Mouse (Mus musculus) neural tube, embryonic 13.5 days (tissue): ENCODE measurements around the gene Mars2. TPM values are rescaled to one million over a fixed set of nuclear protein-coding genes. Genes with fewer than 3 reads are reported as not detected.

ENCODE experiments used
- ATAC-seq: fragments of 200-750 bp; cut with Nextera tagmentation; 2 replicates; pipeline ENCODE4 v1.8.0; 2017; ENCODE audit warnings: low read depth, mild to moderate bottlenecking, moderate TSS enrichment, moderate library complexity
- H3K27ac ChIP-seq: fragments of 300-500 bp; sonication (generic); replicated peaks from 2 replicates; pipeline ENCODE4 v1.5.1; 2015; ENCODE audit warnings: moderate library complexity, mild to moderate bottlenecking, inconsistent platforms
- H3K27me3 ChIP-seq: fragments of 300-500 bp; sonication (generic); 2 replicates; pipeline ENCODE4 v1.6.1; 2015; ENCODE audit warnings: mild to moderate bottlenecking, inconsistent platforms
- H3K36me3 ChIP-seq: fragments of 300-500 bp; sonication (generic); 2 replicates; pipeline ENCODE4 v1.6.1; 2015; ENCODE audit warnings: mild to moderate bottlenecking, inconsistent platforms
- H3K4me1 ChIP-seq: fragments of 300-500 bp; sonication (generic); replicated peaks from 2 replicates; pipeline ENCODE4 v1.6.1; 2015; ENCODE audit warnings: inconsistent platforms
- H3K4me2 ChIP-seq: fragments of 300-500 bp; sonication (generic); 2 replicates; pipeline ENCODE4 v1.6.1; 2015; ENCODE audit warnings: inconsistent platforms, mild to moderate bottlenecking, moderate library complexity
- H3K4me3 ChIP-seq: fragments of 300-500 bp; sonication (generic); 2 replicates; pipeline ENCODE4 v1.5.1; 2015; ENCODE audit warnings: mild to moderate bottlenecking, inconsistent platforms
- H3K9ac ChIP-seq: fragments of 300-500 bp; sonication (generic); 2 replicates; pipeline ENCODE4 v1.6.1; 2015; ENCODE audit warnings: moderate library complexity, mild to moderate bottlenecking, inconsistent platforms
- H3K9me3 ChIP-seq: fragments of 300-500 bp; sonication (generic); 2 replicates; pipeline ENCODE4 v1.6.1; 2016; ENCODE audit warnings: inconsistent platforms
- WGBS: fragments of 180-500 bp; shearing (Covaris S2); methylation state at CpG from one replicate; pipeline ENCODE4 v1.1.7; 2015; 5-methylcytosine and 5-hydroxymethylcytosine counted together
- polyA plus RNA-seq: library from polyadenylated mRNA; unstranded; fragments of >200 nt; fragmentation: Nextera tagmentation; extraction: Ambion mirVana; gene quantifications from 2 replicates; pipeline ENCODE4 v1.2.1, GENCODE M21; 2015

Gene Mars2
- polyA plus RNA-seq, result 2.4 and 2.6 TPM in 2 replicates

- Histone ChIP-seq H3K4me2 (peak within 1 kb of the TSS; percentile 97), H3K27ac (peak within 1 kb of the TSS; percentile 86), H3K9ac (peak within 1 kb of the TSS; percentile 85), H3K4me1 (peaks cover 44% of the 10 kb centered on the region), H3K9me3 (no peaks in the 10 kb centered on the region), H3K4me3 (peak within 1 kb of the TSS; percentile 89), H3K27me3 (no peaks in the 10 kb centered on the region), H3K36me3 (no peaks in the 10 kb centered on the region)
- peak; percentile 99 for ATAC-seq
- WGBS, result under 1% methylated on average over 81 of the region's 82 CpGs
These were observed at the start of gene Mars2 for GRCm38 (mm10) chr1:55236890-55237642. TSS of gene Mars2 (plus strand) at chr1:55237177.

DNA sequence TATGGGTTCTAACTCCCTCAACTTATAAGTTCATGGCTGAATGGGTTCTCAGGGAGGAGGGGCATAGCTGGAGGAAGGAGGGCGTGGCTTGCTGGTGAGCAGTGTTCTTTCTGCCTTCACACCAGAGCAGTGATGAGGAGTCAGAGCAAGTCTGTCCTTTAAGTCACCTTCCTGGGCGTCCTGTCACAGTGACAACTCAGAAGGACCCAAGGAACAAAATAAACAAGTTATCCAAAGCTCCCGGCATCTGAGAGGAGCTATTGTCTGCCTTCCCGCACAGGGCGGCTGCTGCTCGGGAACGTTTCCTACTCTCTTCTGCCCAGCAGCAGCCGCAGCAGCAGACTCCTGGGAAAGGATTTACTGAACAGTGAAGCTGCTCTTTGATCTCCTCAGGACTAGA lies 45.0 kb upstream of the Mars2 start:
- ATAC-seq, result no peak
- H3K4me3 ChIP-seq, result peak overlapping the region; percentile 20
- H3K36me3 ChIP-seq, result no peaks in the 10 kb centered on the region
- no peaks in the 10 kb centered on the region for H3K27me3 ChIP-seq
- H3K27ac ChIP-seq, result no peak overlapping the region; the same call in 1 of the 2 replicates
- H3K4me1 ChIP-seq, result peaks cover 25% of the 10 kb centered on the region
- WGBS, result 28% methylated on average over 8 of the region's 8 CpGs
- peak overlapping the region; percentile 43 for H3K4me2 ChIP-seq
- peak overlapping the region; percentile 32; the same call in 1 of the 2 replicates for H3K9ac ChIP-seq
- H3K9me3 ChIP-seq, result no peaks in the 10 kb centered on the region

DNA sequence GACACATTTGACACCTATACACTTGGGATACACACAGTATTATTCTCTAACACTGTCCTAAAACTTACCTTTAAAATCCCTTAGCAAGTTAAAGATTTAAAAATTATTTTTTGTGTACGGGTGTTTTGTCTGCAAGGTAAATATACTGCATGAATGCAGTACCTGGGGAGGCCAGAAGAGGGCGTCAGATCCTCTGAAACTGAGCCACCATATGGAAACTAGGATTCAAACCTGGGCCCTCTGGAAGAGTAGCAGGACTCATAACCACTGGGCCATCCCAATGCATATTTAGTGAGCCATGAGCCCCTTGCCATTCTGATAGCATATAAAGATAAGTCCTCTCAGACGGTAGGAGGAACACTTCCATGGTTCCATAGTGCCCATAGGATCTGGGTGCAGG lies 44.2 kb upstream of the Mars2 start:
- Histone ChIP-seq H3K9me3 (no peaks in the 10 kb centered on the region), H3K4me2 (no peak overlapping the region), H3K4me1 (peaks cover 25% of the 10 kb centered on the region), H3K4me3 (no peak overlapping the region), H3K27me3 (no peaks in the 10 kb centered on the region), H3K9ac (no peak overlapping the region), H3K27ac (peak overlapping the region; percentile 53), H3K36me3 (no peaks in the 10 kb centered on the region)
- ATAC-seq, result no peak
- 53% methylated on average over 3 of the region's 3 CpGs for WGBS

DNA sequence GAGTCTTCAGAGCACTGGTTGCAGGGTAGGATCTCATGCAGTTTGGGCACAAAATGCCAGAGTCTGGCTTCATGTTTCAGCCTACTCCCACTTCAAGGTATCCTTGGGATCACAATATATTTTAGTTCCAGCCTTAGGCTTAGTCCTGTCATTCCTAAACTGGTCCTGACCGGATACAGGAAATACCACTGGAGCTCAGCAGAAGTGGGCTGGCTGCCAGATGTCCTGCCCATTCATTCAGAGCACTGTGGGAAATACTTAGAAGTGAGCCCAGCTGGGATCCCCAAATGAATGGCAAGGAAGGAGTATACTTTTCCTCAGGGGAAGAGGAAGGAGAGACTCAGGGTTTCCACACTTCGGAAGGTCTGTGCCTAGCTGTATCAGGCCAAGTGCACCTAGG lies 43.7 kb upstream of the Mars2 start:
- WGBS, result 24% methylated on average over 2 of the region's 2 CpGs
- peak overlapping the region; percentile 53 for H3K27ac ChIP-seq
- ATAC-seq, result peak; percentile 52

GRCm38 (mm10) chr1:55194064-55194915 lies 42.7 kb upstream of the Mars2 start:
- H3K27ac ChIP-seq, result 0 out of 2 replicates have a peak overlapping the region, but pooled peaks have one; percentile 5
- no peak overlapping the region for H3K4me3 ChIP-seq
- WGBS, result 33% methylated on average over 19 of the region's 19 CpGs
- H3K4me2 ChIP-seq, result peak overlapping the region; percentile 36
- H3K36me3 ChIP-seq, result no peaks in the 10 kb centered on the region
- H3K4me1 ChIP-seq, result peaks cover 25% of the 10 kb centered on the region
- no peaks in the 10 kb centered on the region for H3K9me3 ChIP-seq
- H3K9ac ChIP-seq, result 0 out of 2 replicates have a peak overlapping the region, but pooled peaks have one; percentile 8
- ATAC-seq, result no peak
- no peaks in the 10 kb centered on the region for H3K27me3 ChIP-seq

More for the DNA sequence above, 43.7 kb upstream of the Mars2 start:
- Histone ChIP-seq H3K4me1 (peaks cover 25% of the 10 kb centered on the region), H3K4me2 (no peak overlapping the region), H3K9ac (no peak overlapping the region), H3K27me3 (no peaks in the 10 kb centered on the region), H3K36me3 (no peaks in the 10 kb centered on the region), H3K4me3 (no peak overlapping the region), H3K9me3 (no peaks in the 10 kb centered on the region)

GRCm38 (mm10) chr1:55195021-55195420 lies 42.0 kb upstream of the Mars2 start:
- no peak overlapping the region for H3K4me3 ChIP-seq
- no peak overlapping the region for H3K9ac ChIP-seq
- no peak for ATAC-seq
- peaks cover 25% of the 10 kb centered on the region for H3K4me1 ChIP-seq
- no peaks in the 10 kb centered on the region for H3K9me3 ChIP-seq
- no peaks in the 10 kb centered on the region for H3K36me3 ChIP-seq
- 63% methylated on average over 4 of the region's 4 CpGs for whole genome bisulfite sequencing
- no peak overlapping the region for H3K4me2 ChIP-seq
- H3K27ac ChIP-seq, result no peak overlapping the region
- no peaks in the 10 kb centered on the region for H3K27me3 ChIP-seq

DNA sequence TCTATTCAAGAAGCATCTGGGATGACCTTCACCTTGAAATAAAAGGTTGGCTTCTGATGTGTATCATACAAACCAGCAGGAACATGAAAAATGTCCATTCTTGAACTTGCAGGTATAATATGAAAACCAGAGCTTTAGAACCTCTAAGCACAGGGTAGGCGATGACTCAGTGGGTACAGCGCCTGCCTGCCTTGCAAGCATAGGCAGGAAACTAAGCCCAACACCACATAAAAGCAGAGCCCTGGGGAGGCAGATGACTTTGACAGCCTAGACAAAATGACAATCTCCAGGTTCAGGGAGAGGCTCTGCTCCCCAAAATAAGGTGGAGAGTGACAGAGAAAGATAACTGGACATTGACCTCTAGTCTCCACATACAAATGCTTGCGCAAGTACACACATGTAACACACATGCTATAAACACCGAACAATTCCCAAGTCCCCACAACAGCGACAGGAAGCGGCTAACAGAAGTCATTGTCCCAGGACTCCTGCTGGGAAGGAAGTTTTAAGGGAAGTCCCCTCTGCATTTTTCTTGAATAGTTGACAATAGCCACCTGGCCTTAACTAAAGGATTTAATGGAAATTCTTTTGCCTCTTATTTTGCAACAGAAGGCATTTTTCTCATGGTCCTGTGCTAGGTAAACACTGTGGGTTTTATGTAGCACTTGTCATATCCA lies 40.5 kb upstream of the Mars2 start:
- Histone ChIP-seq H3K4me2 (no peak overlapping the region), H3K9me3 (no peaks in the 10 kb centered on the region), H3K9ac (no peak overlapping the region), H3K4me1 (peaks cover 25% of the 10 kb centered on the region), H3K4me3 (no peak overlapping the region), H3K27ac (no peak overlapping the region), H3K36me3 (no peaks in the 10 kb centered on the region), H3K27me3 (no peaks in the 10 kb centered on the region)
- 41% methylated on average over 6 of the region's 6 CpGs for WGBS
- ATAC-seq, result no peak

- WGBS, result 16% methylated on average over 3 of the region's 3 CpGs
- H3K36me3 ChIP-seq, result no peaks in the 10 kb centered on the region
These were observed 38.3 kb upstream of the Mars2 start for GRCm38 (mm10) chr1:55198719-55199118.

DNA sequence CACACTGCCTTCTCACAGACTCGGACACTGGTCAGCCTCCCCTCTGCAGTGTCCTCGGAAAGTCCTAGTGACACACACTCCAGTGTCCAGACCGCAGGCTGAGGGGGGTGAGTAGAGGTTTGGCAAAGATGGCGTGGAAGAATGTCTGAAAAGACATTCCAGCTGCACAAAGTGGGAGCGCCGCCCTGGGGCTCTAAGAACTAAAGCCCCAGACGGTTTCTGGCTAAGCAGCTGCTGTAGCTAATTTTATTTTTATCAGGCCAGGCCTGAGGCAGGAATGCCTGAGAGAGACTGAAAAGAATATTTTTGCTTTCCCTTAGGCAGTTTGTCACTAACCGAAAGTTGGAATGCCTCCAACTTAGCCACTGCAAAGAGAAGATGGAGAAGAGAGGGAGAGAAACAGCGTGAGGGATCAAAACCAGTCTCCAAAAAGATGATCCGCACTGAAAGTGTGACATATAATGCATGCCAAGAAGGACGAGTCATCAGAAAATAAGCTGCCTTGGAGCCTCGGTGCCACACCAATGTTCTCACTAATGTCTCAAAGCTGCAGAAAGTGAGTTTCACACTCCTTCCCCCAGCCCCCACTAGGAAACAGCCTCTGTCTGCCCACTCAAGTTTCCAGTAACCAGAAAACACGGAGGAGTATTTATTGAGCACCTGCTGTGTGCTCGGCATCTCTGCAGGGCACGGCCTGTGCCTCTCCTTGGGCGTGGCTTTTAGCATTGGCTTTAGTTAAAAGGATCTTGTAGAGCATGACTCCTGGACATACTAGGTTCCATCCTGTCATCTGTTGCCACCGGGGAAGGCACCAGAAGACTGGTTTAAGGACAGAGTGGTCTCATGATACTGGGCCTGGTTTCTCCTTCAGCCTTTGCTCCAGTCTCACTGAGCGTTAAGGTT lies 34.9 kb upstream of the Mars2 start:
- Histone ChIP-seq H3K36me3 (no peaks in the 10 kb centered on the region), H3K4me2 (no peak overlapping the region), H3K27ac (no peak overlapping the region), H3K4me1 (peaks cover 18% of the 10 kb centered on the region; the same call in 1 of the 2 replicates), H3K9ac (no peak overlapping the region), H3K27me3 (no peaks in the 10 kb centered on the region), H3K9me3 (no peaks in the 10 kb centered on the region), H3K4me3 (no peak overlapping the region)
- ATAC-seq, result no peak
- 64% methylated on average over 18 of the region's 18 CpGs for WGBS

More at GRCm38 (mm10) chr1:55198719-55199118, 38.3 kb upstream of the Mars2 start:
- Histone ChIP-seq H3K4me3 (no peak overlapping the region), H3K27ac (no peak overlapping the region), H3K27me3 (no peaks in the 10 kb centered on the region), H3K9me3 (no peaks in the 10 kb centered on the region), H3K4me2 (no peak overlapping the region), H3K4me1 (peaks cover 30% of the 10 kb centered on the region), H3K9ac (no peak overlapping the region)
- ATAC-seq, result no peak; the same call in 1 of the 2 replicates

DNA sequence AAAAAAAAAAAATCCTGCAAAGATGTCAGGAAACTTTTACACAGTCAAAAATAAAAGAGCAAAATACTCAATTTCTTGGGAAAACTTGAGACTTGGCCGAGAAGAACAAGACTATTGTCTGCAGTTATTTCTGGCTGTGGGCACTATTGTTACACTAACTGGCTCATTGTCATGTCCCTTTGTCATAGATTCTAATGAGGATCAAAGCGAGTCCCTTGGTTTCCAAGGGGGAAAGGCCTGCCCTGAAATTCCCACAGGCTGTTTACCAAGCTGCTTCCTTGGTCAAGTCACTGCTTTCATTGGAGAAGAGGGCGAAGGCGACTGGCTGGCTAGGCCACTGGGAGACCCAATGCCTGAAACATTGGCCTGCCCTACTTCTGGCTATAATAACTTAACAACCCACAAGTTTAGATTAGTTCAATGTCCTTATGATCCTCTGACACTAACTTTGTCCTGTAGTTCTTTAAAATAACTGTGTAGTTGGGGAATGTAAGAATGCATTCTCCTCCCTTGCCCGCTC lies 31.1 kb upstream of the Mars2 start:
- Histone ChIP-seq H3K9me3 (no peaks in the 10 kb centered on the region), H3K9ac (no peak overlapping the region), H3K36me3 (no peaks in the 10 kb centered on the region), H3K4me1 (peaks cover 18% of the 10 kb centered on the region; the same call in 1 of the 2 replicates), H3K27me3 (no peaks in the 10 kb centered on the region), H3K27ac (no peak overlapping the region), H3K4me2 (no peak overlapping the region), H3K4me3 (no peak overlapping the region)
- 29% methylated on average over 5 of the region's 5 CpGs for WGBS
- ATAC-seq, result no peak

GRCm38 (mm10) chr1:55207561-55207960 lies 29.4 kb upstream of the Mars2 start:
- Histone ChIP-seq H3K4me1 (peaks cover 9% of the 10 kb centered on the region; the same call in 1 of the 2 replicates), H3K9ac (no peak overlapping the region), H3K27me3 (no peaks in the 10 kb centered on the region), H3K27ac (no peak overlapping the region), H3K36me3 (no peaks in the 10 kb centered on the region), H3K4me2 (no peak overlapping the region), H3K9me3 (no peaks in the 10 kb centered on the region), H3K4me3 (no peak overlapping the region)
- ATAC-seq, result no peak
- 88% methylated on average over 6 of the region's 6 CpGs for WGBS
